Mouse (Mus musculus) MEL (cell line): ENCODE data around the gene Lama1. TPM values are rescaled to one million over a fixed set of nuclear protein-coding genes. Genes with fewer than 3 reads are reported as not detected.

Experiments
- DNase-seq: peaks from one replicate; pipeline ENCODE4 v3.0.0; 2011; ENCODE audit warnings: low read depth, low spot score
- H3K27ac ChIP-seq: 2 replicates; pipeline ENCODE4 v1.5.1; 2012; ENCODE audit warnings: low read depth, mild to moderate bottlenecking, control low read depth, low read length, moderate library complexity; ENCODE audit not compliant: control insufficient read depth
- H3K27me3 ChIP-seq, 2 experiments: fragments of 150-350 bp in 1 of 2; sonication (generic) in 1 of 2; 2 replicates each; pipeline ENCODE4 v1.6.1; 2012; ENCODE audit warnings: low read length in 2 of 2, mild to moderate bottlenecking in 2 of 2, improper control_type of control experiment in 1 of 2, moderate library complexity in 1 of 2; ENCODE audit not compliant: insufficient read depth in 2 of 2, control insufficient read depth in 1 of 2
- H3K36me3 ChIP-seq, 2 experiments: 2 replicates each; pipeline ENCODE4 v1.6.1; 2012 to 2014; ENCODE audit warnings: low read length in 2 of 2, improper control_type of control experiment in 1 of 2, inconsistent platforms in 1 of 2, mild to moderate bottlenecking in 1 of 2; ENCODE audit not compliant: insufficient read depth in 2 of 2, control insufficient read depth in 1 of 2
- H3K4me1 ChIP-seq, 2 experiments: fragments of 150-350 bp in 1 of 2; sonication (generic) in 1 of 2; 2 replicates each; pipeline ENCODE4 v1.6.1; 2012; ENCODE audit warnings: low read length in 2 of 2, improper control_type of control experiment in 1 of 2, mild to moderate bottlenecking in 1 of 2; ENCODE audit not compliant: insufficient read depth in 2 of 2, control insufficient read depth in 1 of 2
- H3K4me3 ChIP-seq, 2 experiments: fragments of 150-350 bp in 1 of 2; sonication (generic) in 1 of 2; 2 replicates each; pipeline ENCODE4 v1.5.1; 2012; ENCODE audit warnings: low read depth in 2 of 2, low read length in 2 of 2, mild to moderate bottlenecking in 2 of 2, moderate library complexity in 2 of 2, control low read depth in 1 of 2, improper control_type of control experiment in 1 of 2; ENCODE audit not compliant: control insufficient read depth in 1 of 2, insufficient read depth in 1 of 2
- H3K79me2 ChIP-seq: 2 replicates; pipeline ENCODE4 v1.6.1; 2012; ENCODE audit warnings: mild to moderate bottlenecking, low read length, moderate library complexity; ENCODE audit not compliant: control insufficient read depth, poor library complexity, insufficient read depth
- H3K9ac ChIP-seq: 2 replicates; pipeline ENCODE4 v1.6.1; 2012; ENCODE audit warnings: low read depth, mild to moderate bottlenecking, control low read depth, low read length, moderate library complexity; ENCODE audit not compliant: control insufficient read depth, poor library complexity, severe bottlenecking
- H3K9me3 ChIP-seq: fragments of 150-350 bp; sonication (generic); replicated peaks from 2 replicates; pipeline ENCODE4 v1.6.1; 2012; ENCODE audit warnings: mild to moderate bottlenecking, low read length, improper control_type of control experiment, moderate library complexity; ENCODE audit not compliant: insufficient read depth
- CHD2 ChIP-seq: IDR thresholded peaks from 2 replicates; pipeline ENCODE4 v1.6.1; 2011; ENCODE audit warnings: low read length, improper control_type of control experiment
- CTCF ChIP-seq, 3 experiments: IDR thresholded peaks in 2 of 3; conservative IDR thresholded peaks in 1 of 3; 2 replicates each; pipeline ENCODE4 v1.5.1; 2011 to 2012; ENCODE audit warnings: low read length in 3 of 3, low read depth in 2 of 3, mild to moderate bottlenecking in 2 of 3, improper control_type of control experiment in 1 of 3, inconsistent platforms in 1 of 3, mixed read lengths in 1 of 3, moderate library complexity in 1 of 3; ENCODE audit not compliant: control insufficient read depth in 1 of 3, insufficient read depth in 1 of 3, poor library complexity in 1 of 3, severe bottlenecking in 1 of 3
- E2F4 ChIP-seq: IDR thresholded peaks from 2 replicates; pipeline ENCODE4 v1.6.1; 2011; ENCODE audit warnings: low read depth, low read length, improper control_type of control experiment, borderline replicate concordance
- ELF1 ChIP-seq: IDR thresholded peaks from 2 replicates; pipeline ENCODE4 v1.6.1; 2014; ENCODE audit warnings: low read depth, mild to moderate bottlenecking, inconsistent platforms, low read length, improper control_type of control experiment, moderate library complexity
- JUND ChIP-seq: IDR thresholded peaks from 2 replicates; pipeline ENCODE4 v1.6.1; 2011; ENCODE audit warnings: low read depth, mild to moderate bottlenecking, improper control_type of control experiment, low read length
- MAX ChIP-seq: IDR thresholded peaks from 2 replicates; pipeline ENCODE4 v1.6.1; 2011; ENCODE audit warnings: low read length, improper control_type of control experiment
- MYB ChIP-seq: IDR thresholded peaks from 2 replicates; pipeline ENCODE4 v1.6.1; 2011; ENCODE audit warnings: mild to moderate bottlenecking, low read depth, low read length, improper control_type of control experiment
- POLR2A ChIP-seq, 2 experiments: IDR thresholded peaks; 2 replicates each; pipeline ENCODE4 v1.6.1; 2011 to 2012; ENCODE audit warnings: low read length in 2 of 2, mild to moderate bottlenecking in 2 of 2, control low read depth in 1 of 2, improper control_type of control experiment in 1 of 2, low read depth in 1 of 2, moderate library complexity in 1 of 2; ENCODE audit not compliant: control insufficient read depth in 1 of 2, insufficient read depth in 1 of 2, poor library complexity in 1 of 2
- POLR2AphosphoS2 ChIP-seq: IDR thresholded peaks from 2 replicates; pipeline ENCODE4 v1.6.1; 2011; ENCODE audit warnings: low read length, improper control_type of control experiment
- POLR2AphosphoS5 ChIP-seq: IDR thresholded peaks from 2 replicates; pipeline ENCODE4 v1.6.1; 2012; ENCODE audit warnings: low read depth, borderline replicate concordance, mild to moderate bottlenecking, inconsistent platforms, low read length, moderate library complexity, mixed read lengths
- RAD21 ChIP-seq: IDR thresholded peaks from 2 replicates; pipeline ENCODE4 v1.6.1; 2011; ENCODE audit warnings: mild to moderate bottlenecking, low read depth, low read length, improper control_type of control experiment
- SIN3A ChIP-seq: IDR thresholded peaks from 2 replicates; pipeline ENCODE4 v1.6.1; 2012; ENCODE audit warnings: low read length, improper control_type of control experiment, inconsistent platforms
- TBP ChIP-seq: IDR thresholded peaks from 2 replicates; pipeline ENCODE4 v1.8.0; 2011; ENCODE audit warnings: low read depth, low read length, improper control_type of control experiment
- UBTF ChIP-seq: IDR thresholded peaks from 2 replicates; pipeline ENCODE4 v1.6.1; 2012; ENCODE audit warnings: low read depth, mild to moderate bottlenecking, inconsistent platforms, low read length, improper control_type of control experiment, moderate library complexity, borderline replicate concordance; ENCODE audit not compliant: insufficient read depth
- USF1 ChIP-seq: IDR thresholded peaks from 2 replicates; pipeline ENCODE4 v1.6.1; 2014; ENCODE audit warnings: low read depth, mild to moderate bottlenecking, inconsistent platforms, low read length, improper control_type of control experiment, moderate library complexity
- ZC3H11A ChIP-seq: IDR thresholded peaks from 2 replicates; pipeline ENCODE4 v1.6.1; 2012; ENCODE audit warnings: low read depth, mild to moderate bottlenecking, inconsistent platforms, low read length, improper control_type of control experiment
- ZKSCAN1 ChIP-seq: IDR thresholded peaks from 2 replicates; pipeline ENCODE4 v1.6.1; 2012; ENCODE audit warnings: low read depth, mild to moderate bottlenecking, inconsistent platforms, low read length, improper control_type of control experiment, moderate library complexity
- ZNF384 ChIP-seq: IDR thresholded peaks from 2 replicates; pipeline ENCODE4 v1.6.1; 2012; ENCODE audit warnings: low read depth, mild to moderate bottlenecking, inconsistent platforms, low read length, improper control_type of control experiment
- polyA plus RNA-seq, 2 experiments: library from polyadenylated mRNA; stranded (reverse) in 1 of 2; unstranded in 1 of 2; fragments of >175 nt in 1 of 2; fragments of >200 nt in 1 of 2; gene quantifications; 2 replicates each; pipeline versions ENCODE4 v1.2.1 to v1.2.4; 2012; ENCODE audit warnings: low replicate concordance in 2 of 2, low read depth in 1 of 2; ENCODE audit not compliant: insufficient read length in 2 of 2, insufficient read depth in 1 of 2, missing spikeins in 1 of 2
- total RNA-seq: library from RNA; depleted of rRNA; stranded (reverse); fragments of 300-350 nt; gene quantifications from 2 replicates; pipeline ENCODE4 v1.2.3, GENCODE M21; 2012

Lama1 gene
- total and polyA plus RNA-seq, 3 experiments: not detected

- no peak for DNase-seq
- Histone ChIP-seq H3K27ac (no peak overlapping the region), H3K36me3 (no peaks in the 10 kb centered on the region), H3K4me1 (no peaks in the 10 kb centered on the region), H3K4me3 (no peak overlapping the region), H3K9me3 (no peaks in the 10 kb centered on the region), H3K27me3 (no peaks in the 10 kb centered on the region), H3K79me2 (no peaks in the 10 kb centered on the region), H3K9ac (no peak overlapping the region)
- TF ChIP-seq TBP: no peak
- TF ChIP-seq USF1: no peak
- no peak for TF ChIP-seq ZNF384
- TF ChIP-seq CHD2: no peak
- TF ChIP-seq MAX: no peak
- TF ChIP-seq POLR2AphosphoS5: no peak
- no peak for TF ChIP-seq RAD21
- TF ChIP-seq ZC3H11A: no peak
- TF ChIP-seq ZKSCAN1: no peak
- TF ChIP-seq SIN3A: no peak
- TF ChIP-seq JUND: no peak
- no peak for TF ChIP-seq POLR2AphosphoS2
- no peak for TF ChIP-seq UBTF
- TF ChIP-seq POLR2A (IDR thresholded peaks at IDR 0.05; ENCODE audit: control insufficient read depth in 1 of 2, insufficient read depth in 1 of 2, low read depth in 1 of 2, low read length in 2 of 2, poor library complexity in 1 of 2): no peak
- TF ChIP-seq E2F4: no peak
- TF ChIP-seq ELF1: no peak
- no peak for TF ChIP-seq MYB
These were observed 34.9 kb downstream of the Lama1 start for GRCm38 (mm10) chr17:67731964-67732363.

- no peaks in the 10 kb centered on the region for H3K9me3 ChIP-seq
- H3K27me3 ChIP-seq: no peaks in the 10 kb centered on the region
- no peak overlapping the region for H3K9ac ChIP-seq
- no peaks in the 10 kb centered on the region for H3K79me2 ChIP-seq
- no peak for TF ChIP-seq CHD2
- no peak for TF ChIP-seq CTCF (IDR thresholded peaks at IDR 0.05 in 2 of 3, conservative IDR thresholded peaks at IDR 0.05 in 1 of 3; ENCODE audit: control insufficient read depth in 1 of 3, insufficient read depth in 1 of 3, low read depth in 2 of 3, low read length in 3 of 3, poor library complexity in 1 of 3, severe bottlenecking in 1 of 3)
- TF ChIP-seq JUND: no peak
- H3K36me3 ChIP-seq: no peaks in the 10 kb centered on the region
- no peak overlapping the region for H3K27ac ChIP-seq
- H3K4me1 ChIP-seq: no peaks in the 10 kb centered on the region
- no peak overlapping the region for H3K4me3 ChIP-seq
- no peak for DNase-seq
These were observed 36.5 kb downstream of the Lama1 start for GRCm38 (mm10) chr17:67733516-67733915.
